Mouse (Mus musculus) myocyte (in vitro differentiated cells): ENCODE results near the gene Faim2. TPM values are rescaled to one million over a fixed set of nuclear protein-coding genes. Genes with fewer than 3 reads are reported as not detected.

ENCODE experiments used
- H3K27me3 ChIP-seq: one replicate; pipeline ENCODE4 v1.6.1; 2011; ENCODE audit not compliant: control insufficient read depth, insufficient read depth, insufficient read length
- H3K36me3 ChIP-seq: one replicate; pipeline ENCODE4 v1.6.1; 2011; ENCODE audit not compliant: control insufficient read depth, insufficient read depth
- H3K4me2 ChIP-seq: one replicate; pipeline ENCODE4 v1.6.1; 2011; ENCODE audit warnings: low read depth, control low read depth
- H3K4me3 ChIP-seq: one replicate; pipeline ENCODE4 v1.5.1; 2011; ENCODE audit warnings: mild to moderate bottlenecking, control low read depth, moderate library complexity
- H3K79me2 ChIP-seq: one replicate; pipeline ENCODE4 v1.6.1; 2011; ENCODE audit not compliant: control insufficient read depth, insufficient read depth
- H3ac ChIP-seq: one replicate; pipeline ENCODE4 v1.6.1; 2011; ENCODE audit not compliant: control insufficient read depth, insufficient read length
- CEBPB ChIP-seq: IDR thresholded peaks from 2 replicates; pipeline ENCODE4 v1.6.1; 2011; ENCODE audit warnings: mild to moderate bottlenecking, moderate library complexity; ENCODE audit not compliant: poor library complexity, insufficient read depth, severe bottlenecking
- E2F4 ChIP-seq: IDR thresholded peaks from one replicate; pipeline ENCODE4 v1.6.1; 2011; ENCODE audit warnings: mild to moderate bottlenecking, control low read depth, moderate library complexity; ENCODE audit not compliant: insufficient read depth
- MAX ChIP-seq: IDR thresholded peaks from one replicate; pipeline ENCODE4 v1.6.1; 2011; ENCODE audit warnings: low read depth, mild to moderate bottlenecking, control low read depth
- MYOD1 ChIP-seq, 3 experiments: IDR thresholded peaks; one replicate each; pipeline ENCODE4 v1.6.1; 2011; ENCODE audit warnings: control low read depth in 2 of 3, low read depth in 2 of 3, mild to moderate bottlenecking in 2 of 3, moderate library complexity in 1 of 3; ENCODE audit not compliant: insufficient read length in 2 of 3, control insufficient read depth in 1 of 3
- MYOG ChIP-seq, 3 experiments: IDR thresholded peaks; one replicate each; pipeline ENCODE4 v1.6.1; 2011; ENCODE audit warnings: control low read depth in 2 of 3, low read depth in 2 of 3, mild to moderate bottlenecking in 2 of 3; ENCODE audit not compliant: insufficient read length in 2 of 3, control insufficient read depth in 1 of 3, insufficient read depth in 1 of 3
- POLR2A ChIP-seq: IDR thresholded peaks from one replicate; pipeline ENCODE4 v1.6.1; 2011; ENCODE audit warnings: low read depth, mild to moderate bottlenecking, control low read depth, moderate library complexity; ENCODE audit not compliant: insufficient read length
- POLR2AphosphoS2 ChIP-seq: IDR thresholded peaks from one replicate; pipeline ENCODE4 v1.6.1; 2011; ENCODE audit warnings: low read depth, control low read depth; ENCODE audit not compliant: insufficient read length
- REST ChIP-seq: IDR thresholded peaks from one replicate; pipeline ENCODE4 v1.6.1; 2011; ENCODE audit warnings: mild to moderate bottlenecking, control low read depth, moderate library complexity; ENCODE audit not compliant: insufficient read depth, insufficient read length
- SRF ChIP-seq: IDR thresholded peaks from one replicate; pipeline ENCODE4 v1.6.1; 2011; ENCODE audit warnings: low read depth; ENCODE audit not compliant: control insufficient read depth, insufficient read length
- TCF12 ChIP-seq: IDR thresholded peaks from one replicate; pipeline ENCODE4 v1.6.1; 2011; ENCODE audit warnings: mild to moderate bottlenecking, control low read depth; ENCODE audit not compliant: poor library complexity, insufficient read depth, severe bottlenecking
- TCF3 ChIP-seq: IDR thresholded peaks from one replicate; pipeline ENCODE4 v1.6.1; 2011; ENCODE audit warnings: low read depth, control low read depth; ENCODE audit not compliant: insufficient read length
- USF1 ChIP-seq: IDR thresholded peaks from one replicate; pipeline ENCODE4 v1.6.1; 2011; ENCODE audit warnings: low read depth, mild to moderate bottlenecking, control low read depth, moderate library complexity
- polyA plus RNA-seq: library from polyadenylated mRNA; unstranded; fragments of >200 nt; fragmentation: generic; extraction: Trizol; gene quantifications from one replicate; pipeline ENCODE4 v1.2.1, GENCODE M21; 2012; ENCODE audit warnings: missing spikeins

The Faim2 gene
- polyA plus RNA-seq, 1 experiment, result 0.40 TPM

DNA sequence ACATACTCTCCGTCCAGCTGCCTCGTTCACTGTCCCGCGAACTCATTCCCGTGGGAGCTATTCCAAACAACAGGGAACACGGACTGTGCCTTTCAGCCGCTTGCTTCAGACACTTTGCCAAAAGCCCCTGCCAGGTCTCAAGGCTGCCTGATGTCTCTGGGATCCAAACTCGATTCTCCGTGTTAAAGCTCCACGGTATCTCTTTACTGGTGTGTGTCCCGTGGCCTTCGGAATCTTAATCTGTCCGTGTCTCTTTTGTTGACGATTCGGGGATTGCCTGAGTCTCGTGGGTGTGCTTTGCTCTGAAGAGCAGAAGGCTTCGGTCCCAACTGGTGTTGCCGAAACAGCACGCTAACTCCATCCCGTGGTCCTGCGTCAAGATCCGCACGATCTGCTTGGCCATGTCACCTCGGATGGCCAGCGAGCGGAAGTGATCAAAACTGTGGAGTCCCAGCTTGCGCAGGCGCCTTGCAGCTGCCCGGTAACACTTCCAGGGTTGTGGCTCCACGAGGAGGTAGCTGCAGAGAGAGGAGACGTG lies 57.7 kb downstream of the Faim2 start:
- no peak overlapping the region for H3K4me2 ChIP-seq
- no peaks in the 10 kb centered on the region for H3K27me3 ChIP-seq
- no peak overlapping the region for H3K4me3 ChIP-seq
- no peak overlapping the region for H3ac ChIP-seq
- TF ChIP-seq MYOD1 (IDR thresholded peaks at IDR 0.05; ENCODE audit: control insufficient read depth in 1 of 3, insufficient read length in 2 of 3, low read depth in 2 of 3), result no peak
- TF ChIP-seq SRF, result no peak
- TF ChIP-seq POLR2AphosphoS2, result no peak
- TF ChIP-seq CEBPB, result no peak
- TF ChIP-seq REST, result no peak
- no peak for TF ChIP-seq TCF3
- H3K36me3 ChIP-seq, result no peaks in the 10 kb centered on the region
- peaks cover 12% of the 10 kb centered on the region for H3K79me2 ChIP-seq

DNA sequence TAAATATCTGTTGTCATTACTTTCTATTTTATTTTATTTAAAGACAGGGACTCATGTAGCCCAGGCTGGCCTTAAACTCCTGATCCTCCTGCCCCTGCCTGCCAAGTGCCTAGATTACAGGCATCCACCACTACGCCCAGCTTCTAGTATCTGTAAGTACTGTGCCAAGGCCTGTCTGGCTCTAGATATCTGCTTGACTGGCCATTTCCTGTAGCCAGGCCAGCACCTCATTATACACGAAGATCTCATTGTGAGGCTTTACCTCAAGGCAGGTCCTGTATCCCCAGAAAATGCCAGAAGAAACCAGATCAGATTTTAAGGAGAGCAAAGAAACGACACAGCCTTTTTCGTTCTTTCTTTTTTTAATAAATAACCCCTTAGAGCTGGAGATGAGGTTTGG lies 58.2 kb downstream of the Faim2 start:
- peaks cover 12% of the 10 kb centered on the region for H3K79me2 ChIP-seq
- no peaks in the 10 kb centered on the region for H3K36me3 ChIP-seq
- no peak overlapping the region for H3ac ChIP-seq
- H3K4me2 ChIP-seq, result no peak overlapping the region
- H3K27me3 ChIP-seq, result no peaks in the 10 kb centered on the region
- no peak overlapping the region for H3K4me3 ChIP-seq
- TF ChIP-seq POLR2AphosphoS2, result no peak
- TF ChIP-seq TCF12, result no peak
- no peak for TF ChIP-seq SRF
- no peak for TF ChIP-seq E2F4
- TF ChIP-seq TCF3, result no peak
- no peak for TF ChIP-seq REST
- TF ChIP-seq POLR2A, result no peak

DNA sequence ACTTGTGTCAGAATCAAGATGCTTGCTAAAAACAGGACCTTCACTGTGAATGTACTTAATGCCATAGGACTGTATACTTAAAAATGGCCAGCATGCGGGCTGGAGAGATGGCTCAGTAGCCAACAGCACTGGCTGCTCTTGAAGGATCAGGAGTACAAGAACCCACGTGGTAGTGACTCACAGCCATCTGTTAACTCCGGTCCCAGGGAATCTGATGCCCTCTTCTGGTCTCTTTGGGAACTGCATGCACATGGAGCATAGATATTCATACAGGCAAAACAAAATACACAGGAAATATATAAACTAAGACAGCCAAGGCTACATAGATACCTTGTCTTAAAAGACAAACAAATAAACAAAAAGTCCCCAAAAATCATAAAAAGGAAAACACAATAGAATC lies 58.9 kb downstream of the Faim2 start:
- TF ChIP-seq POLR2A (peak; percentile 13), MYOD1 (IDR thresholded peaks at IDR 0.05; ENCODE audit: control insufficient read depth in 1 of 3, insufficient read length in 2 of 3, low read depth in 2 of 3) (peak in 2 of 3 experiments; percentile 40 to 42), MYOG (IDR thresholded peaks at IDR 0.05; ENCODE audit: control insufficient read depth in 1 of 3, insufficient read depth in 1 of 3, insufficient read length in 2 of 3, low read depth in 2 of 3) (no peak), TCF12 (peak; percentile 1), POLR2AphosphoS2 (peak; percentile 24), USF1 (peak; percentile 91), SRF (no peak), MAX (peak; percentile 87), REST (no peak)

DNA sequence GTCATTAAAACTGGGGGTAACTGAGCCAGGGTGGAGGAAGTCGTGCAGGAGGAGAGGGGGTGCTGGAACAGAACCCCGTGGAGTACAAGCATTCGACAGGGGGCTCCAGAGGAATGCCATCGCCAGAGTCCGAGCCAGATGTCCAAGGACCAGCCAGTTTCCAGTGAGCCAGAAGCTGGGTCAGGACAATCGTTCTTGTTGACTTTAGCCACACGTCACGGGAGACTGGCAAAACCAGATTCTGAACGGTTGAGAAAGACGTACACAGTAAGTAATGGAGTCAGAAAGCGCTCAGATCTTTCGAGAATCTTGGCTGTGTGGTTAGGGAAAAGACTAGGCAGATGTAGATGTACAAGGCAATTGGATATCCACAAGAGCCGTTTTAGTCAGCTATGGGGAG lies 64.8 kb downstream of the Faim2 start:
- no peak for TF ChIP-seq POLR2A
- no peak for TF ChIP-seq USF1
- no peak for TF ChIP-seq MYOD1 (IDR thresholded peaks at IDR 0.05; ENCODE audit: control insufficient read depth in 1 of 3, insufficient read length in 2 of 3, low read depth in 2 of 3)
- no peak for TF ChIP-seq TCF12
- no peak for TF ChIP-seq MAX
- no peak for TF ChIP-seq TCF3
- no peak for TF ChIP-seq REST
- no peak for TF ChIP-seq POLR2AphosphoS2
- TF ChIP-seq CEBPB, result no peak
- TF ChIP-seq SRF, result no peak
- Histone ChIP-seq H3K27me3 (no peaks in the 10 kb centered on the region), H3K4me3 (no peak overlapping the region), H3K36me3 (peaks cover 3% of the 10 kb centered on the region), H3ac (no peak overlapping the region), H3K79me2 (peaks cover 6% of the 10 kb centered on the region), H3K4me2 (no peak overlapping the region)

More for the DNA sequence above, 58.9 kb downstream of the Faim2 start:
- Histone ChIP-seq H3K36me3 (no peaks in the 10 kb centered on the region), H3K79me2 (peaks cover 12% of the 10 kb centered on the region), H3K4me2 (no peak overlapping the region), H3ac (no peak overlapping the region), H3K4me3 (no peak overlapping the region), H3K27me3 (no peaks in the 10 kb centered on the region)

DNA sequence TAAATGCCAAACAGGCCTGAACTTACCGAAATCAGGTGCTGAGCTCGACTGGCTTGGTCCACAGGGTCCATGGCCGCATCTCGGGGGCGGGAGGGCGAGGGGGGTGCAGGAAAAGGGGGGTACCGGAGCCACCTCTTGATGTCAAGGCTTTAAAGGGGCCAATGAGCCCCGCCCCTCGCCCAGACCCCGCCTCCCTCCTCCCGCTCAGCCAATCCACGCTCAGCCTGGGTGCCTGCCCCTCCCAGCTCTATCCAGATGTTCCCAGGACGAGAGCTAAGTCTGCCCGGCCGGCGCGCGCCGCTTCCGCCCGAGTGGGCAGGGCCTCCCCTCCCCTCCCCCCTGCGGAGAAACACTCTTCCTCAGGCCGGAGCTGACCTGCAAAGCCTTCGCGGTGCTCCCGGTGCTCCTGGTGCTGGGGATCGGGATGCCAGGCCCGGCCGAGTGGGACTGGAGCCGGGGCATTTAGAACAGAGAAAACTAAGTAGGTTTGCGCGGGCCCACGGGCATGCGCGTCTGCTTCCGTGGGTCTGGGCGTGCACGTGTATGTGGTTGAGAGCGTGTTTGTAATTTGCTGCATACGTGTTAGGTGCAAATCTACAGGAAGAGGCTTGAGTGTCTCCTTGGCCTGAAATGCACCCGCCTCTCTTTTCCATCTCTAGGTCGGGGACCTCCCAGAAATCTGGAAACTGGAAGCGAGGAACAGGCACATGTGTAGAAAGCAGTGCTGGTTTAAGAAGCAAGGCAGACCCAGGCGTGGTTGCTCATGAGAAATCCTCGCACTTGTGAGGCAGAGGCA lies 70.2 kb downstream of the Faim2 start, which contains the start of gene Nckap5l:
Gene Nckap5l, minus strand, starts transcription at position 143 of the 796 bp plus-strand sequence.
- Histone ChIP-seq H3K4me3 (peak within 1 kb of the TSS; percentile 95), H3K79me2 (peaks cover 52% of the 10 kb centered on the region), H3ac (peak within 1 kb of the TSS; percentile 57), H3K4me2 (peak within 1 kb of the TSS; percentile 93), H3K36me3 (peaks cover 3% of the 10 kb centered on the region), H3K27me3 (no peaks in the 10 kb centered on the region)
- TF ChIP-seq POLR2AphosphoS2 (peak; percentile 74), MYOD1 (IDR thresholded peaks at IDR 0.05; ENCODE audit: control insufficient read depth in 1 of 3, insufficient read length in 2 of 3, low read depth in 2 of 3) (peak in 1 of 3 experiments; percentile 28), MAX (peak; percentile 50), TCF12 (no peak), MYOG (IDR thresholded peaks at IDR 0.05; ENCODE audit: control insufficient read depth in 1 of 3, insufficient read depth in 1 of 3, insufficient read length in 2 of 3, low read depth in 2 of 3) (peak in 1 of 3 experiments; percentile 51), POLR2A (peak; percentile 75)
